Mouse (Mus musculus) spleen, adult 12 weeks (tissue): Measurements from ENCODE around the gene Kctd5.

Experiments used
- DNase-seq: peaks from one replicate; pipeline ENCODE4 v3.0.0; 2022; ENCODE audit warnings: low spot score

The Kctd5 gene

GRCm38 (mm10) chr17:24037360-24037759 is 35.9 kb downstream of the Kctd5 start:
- DNase-seq: no peak

DNA sequence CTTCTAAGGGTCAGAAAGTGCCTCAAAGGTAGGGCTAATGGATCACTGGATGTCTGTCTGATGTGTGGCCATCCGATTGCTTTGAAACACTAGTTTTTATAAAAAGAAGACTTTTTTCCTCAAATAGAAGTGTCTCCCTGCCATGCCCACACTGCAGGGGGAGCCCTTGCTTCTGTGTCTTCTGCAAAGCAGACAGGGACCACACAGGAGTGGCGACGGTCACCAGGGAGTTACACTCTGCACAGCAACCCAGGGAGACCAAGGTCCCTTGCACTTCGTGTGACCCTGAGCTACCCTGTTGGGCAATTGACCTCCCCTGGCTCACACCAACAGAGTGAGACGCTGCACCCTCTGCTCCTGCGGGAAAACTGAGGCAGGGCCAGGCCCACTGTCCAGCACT is 36.3 kb downstream of the Kctd5 start:
- no peak for DNase-seq

- DNase-seq: no peak
These were observed 38.2 kb downstream of the Kctd5 start for GRCm38 (mm10) chr17:24035087-24035486.

DNA sequence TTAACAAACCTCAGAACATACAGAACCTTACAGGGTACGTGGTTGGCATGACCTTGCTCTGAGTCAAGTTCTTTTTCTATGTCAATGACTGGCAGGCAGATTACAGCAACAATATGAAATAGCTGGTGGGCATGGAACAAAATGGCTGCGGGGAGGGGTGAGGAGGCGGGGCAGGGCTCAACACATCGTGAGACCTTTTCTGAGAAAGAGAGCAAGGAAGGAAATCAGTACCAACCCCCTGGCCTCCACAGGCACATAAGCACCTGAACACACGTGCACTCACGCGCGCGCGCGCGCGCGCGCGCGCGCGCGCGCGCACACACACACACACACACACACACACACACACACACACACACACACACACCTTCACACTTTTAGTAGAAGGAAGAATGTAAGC is 42.7 kb downstream of the Kctd5 start:
- DNase-seq: no peak

DNA sequence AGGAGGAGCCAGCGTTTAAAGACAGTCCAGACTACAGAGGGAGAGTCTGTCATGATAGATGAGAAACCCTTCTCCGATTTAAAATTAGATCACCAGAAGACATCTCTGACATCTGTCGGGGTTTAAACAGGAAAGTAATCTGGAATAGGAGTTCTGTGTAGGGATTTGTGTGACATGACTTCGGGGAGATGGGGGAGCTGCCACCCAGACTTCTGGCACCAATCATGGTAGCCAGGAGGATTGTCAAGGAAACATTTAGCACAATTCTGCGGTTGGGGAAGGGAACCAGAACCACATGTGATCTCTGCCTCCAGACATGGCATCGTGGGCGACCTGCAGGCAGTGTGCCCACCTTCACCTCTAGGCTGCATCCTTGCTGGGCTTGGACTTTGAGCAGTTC is 43.8 kb downstream of the Kctd5 start:
- no peak for DNase-seq

DNA sequence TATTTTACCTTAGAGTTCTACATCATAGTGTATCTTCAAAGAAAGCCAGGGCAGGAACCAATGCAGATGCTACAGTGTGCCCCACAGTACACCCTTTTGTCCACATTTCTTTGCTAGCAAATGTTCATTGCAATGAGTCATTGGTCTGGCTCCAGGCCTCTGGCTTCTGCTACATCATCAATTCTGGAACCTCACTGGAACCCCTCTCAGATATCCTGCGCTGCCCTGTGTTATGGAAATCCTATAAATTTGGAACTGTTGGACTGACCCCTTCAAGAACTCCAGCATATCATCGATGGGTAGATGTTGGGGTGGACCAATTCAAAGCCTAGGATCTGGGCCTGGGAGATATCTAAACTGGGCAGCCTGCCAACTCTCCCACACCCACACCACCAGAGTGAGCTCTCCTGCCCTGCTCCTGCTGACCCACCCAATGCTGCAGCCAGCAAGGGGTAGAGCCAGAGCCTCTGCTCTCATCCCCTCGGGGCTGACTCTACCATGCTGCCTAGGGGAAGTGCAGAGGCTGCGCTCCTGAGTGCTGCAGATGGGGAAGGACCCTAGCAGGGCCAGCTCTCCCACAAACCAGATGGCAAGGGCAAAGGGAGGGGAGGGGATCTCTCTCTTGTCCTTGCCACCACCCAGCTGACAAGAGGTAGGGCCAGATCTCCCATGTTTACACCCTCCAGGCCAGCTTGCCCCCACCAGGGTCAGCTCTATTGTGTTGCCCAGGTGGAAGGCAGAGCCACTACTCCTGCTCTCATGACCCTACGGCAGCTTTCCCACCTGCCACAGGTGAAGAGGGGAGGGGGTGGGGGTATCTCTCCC is 51.7 kb downstream of the Kctd5 start:
- peak; percentile 57 for DNase-seq

- DNase-seq: no peak
These were observed 52.6 kb downstream of the Kctd5 start for GRCm38 (mm10) chr17:24020696-24021095.

DNA sequence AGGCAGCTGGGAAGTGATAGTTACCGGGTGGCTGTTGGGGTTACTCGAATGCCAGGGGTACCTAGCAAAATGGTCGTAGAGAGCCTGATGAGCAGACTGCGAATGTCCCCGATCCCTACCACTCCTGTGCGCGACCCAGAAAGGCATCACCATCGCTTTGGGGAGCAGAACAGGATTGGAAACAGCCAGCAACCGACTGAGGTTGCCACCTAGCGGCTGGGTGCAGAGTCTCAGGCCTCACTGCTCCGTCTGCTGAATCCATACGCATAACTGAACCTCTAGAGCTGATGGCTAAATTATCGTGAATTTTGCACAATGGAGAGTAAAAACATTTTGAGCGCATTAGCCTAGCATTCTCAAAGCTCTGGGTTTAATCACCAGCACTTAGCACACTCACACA is 57.6 kb downstream of the Kctd5 start:
- DNase-seq: no peak

DNA sequence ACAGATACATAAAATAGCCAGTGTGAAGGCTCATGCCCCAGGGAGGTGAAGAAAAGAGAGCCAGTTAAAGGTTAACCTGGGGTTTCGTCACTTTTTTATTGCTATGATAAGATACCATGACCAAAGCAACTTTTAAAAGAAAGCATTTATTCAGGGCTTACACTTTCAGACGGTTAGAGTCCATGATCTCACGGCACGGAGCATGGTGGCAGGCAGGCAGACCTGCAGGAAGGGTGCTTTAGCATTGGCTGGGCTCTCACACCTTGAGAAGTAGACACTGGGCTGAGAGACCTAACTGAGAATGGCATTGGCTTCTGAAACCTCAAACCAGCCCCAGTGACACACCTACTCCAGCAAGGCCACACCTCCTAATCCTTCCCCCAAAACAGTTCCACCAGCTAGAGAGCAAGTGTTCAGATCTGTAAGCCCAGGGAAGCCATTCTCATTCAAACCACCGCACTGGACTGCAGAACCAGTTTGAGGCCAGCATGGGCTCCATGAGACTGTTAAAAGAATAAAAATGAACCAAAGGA is 58.8 kb downstream of the Kctd5 start:
- no peak for DNase-seq

GRCm38 (mm10) chr17:24012921-24013320 is 60.4 kb downstream of the Kctd5 start:
- DNase-seq: no peak

- DNase-seq: no peak
These were observed 63.7 kb downstream of the Kctd5 start for GRCm38 (mm10) chr17:24009617-24010016.

GRCm38 (mm10) chr17:24008105-24008504 is 65.2 kb downstream of the Kctd5 start:
- no peak for DNase-seq

- no peak for DNase-seq
These were observed 65.9 kb downstream of the Kctd5 start for GRCm38 (mm10) chr17:24007391-24007790.

DNA sequence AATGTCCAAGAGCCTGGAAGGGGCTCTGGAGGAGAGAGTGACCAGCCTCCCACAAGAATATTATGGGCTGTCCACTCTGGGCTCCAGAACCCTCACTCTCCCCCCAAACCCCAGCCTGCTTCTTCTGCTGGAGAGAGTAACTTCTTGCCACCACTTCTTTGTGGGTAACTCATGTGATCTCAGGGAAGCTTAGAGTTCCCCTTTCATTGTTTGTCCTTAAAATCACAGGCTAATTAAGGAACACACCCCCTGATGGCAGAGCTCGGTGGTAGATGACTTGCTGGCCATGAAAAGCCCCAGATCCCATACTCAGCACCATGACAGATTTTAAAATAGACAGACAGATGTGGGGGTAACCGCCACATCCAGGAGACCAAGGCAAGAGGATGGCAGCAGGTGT is 66.4 kb downstream of the Kctd5 start:
- DNase-seq: no peak

- DNase-seq: no peak
These were observed 68.2 kb downstream of the Kctd5 start for GRCm38 (mm10) chr17:24005049-24005448.

DNA sequence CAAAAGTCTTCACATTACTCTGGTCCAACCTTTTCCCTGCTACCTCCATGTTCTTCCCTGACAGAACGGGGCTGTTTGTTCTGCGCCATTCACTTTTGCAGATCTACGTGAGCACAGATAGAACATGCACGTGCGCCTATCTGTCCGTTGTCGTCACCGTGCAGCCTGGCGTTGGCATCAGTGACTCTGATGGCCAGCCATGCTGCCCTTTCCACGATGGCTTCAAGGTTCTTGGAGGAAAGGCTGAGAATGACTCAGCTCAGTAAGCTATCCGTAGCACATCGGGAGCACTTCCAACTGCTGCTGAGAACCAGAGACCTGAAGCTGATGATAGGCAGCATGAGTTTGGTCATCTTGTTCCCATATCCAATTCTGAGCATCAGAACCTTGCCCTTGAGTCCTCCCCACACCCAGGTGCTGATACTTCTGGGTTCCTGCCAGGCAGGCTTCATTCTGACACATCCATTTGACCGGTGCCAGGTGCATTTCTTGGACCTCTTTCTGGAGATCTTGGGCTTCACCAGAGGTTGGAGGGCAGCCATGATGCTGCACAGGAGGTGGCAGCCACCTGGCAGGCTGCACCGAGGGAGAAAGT is 69.1 kb downstream of the Kctd5 start:
- no peak for DNase-seq

GRCm38 (mm10) chr17:24000404-24000803 is 72.9 kb downstream of the Kctd5 start:
- no peak for DNase-seq

GRCm38 (mm10) chr17:23998383-23998782 is 74.9 kb downstream of the Kctd5 start:
- no peak for DNase-seq

- DNase-seq: no peak
These were observed 75.4 kb downstream of the Kctd5 start, which contains the start of gene Prss22 for GRCm38 (mm10) chr17:23997901-23998300. Gene Prss22, minus strand, starts transcription at chr17:23998100.
